Mouse (Mus musculus) C2C12 (cell line): ENCODE measurements at regions not wholly inside any gene's neighbourhood (a gene's known extent, or its start where the extent isn't known, plus 50 kb on each side); places are given as distances from the start of the nearest gene placed in this dataset.

Experiments
- CEBPB ChIP-seq: IDR thresholded peaks from one replicate; pipeline ENCODE4 v1.6.1; 2011; ENCODE audit warnings: low read depth, mild to moderate bottlenecking, control low read depth, moderate library complexity
- CTCF ChIP-seq: IDR thresholded peaks from one replicate; pipeline ENCODE4 v1.5.1; 2011; ENCODE audit not compliant: control insufficient read depth, insufficient read depth, insufficient read length
- MYOG ChIP-seq: IDR thresholded peaks from one replicate; pipeline ENCODE4 v1.6.1; 2011; ENCODE audit not compliant: control insufficient read depth, insufficient read length; ENCODE audit errors: extremely low read depth
- USF1 ChIP-seq: IDR thresholded peaks from one replicate; pipeline ENCODE4 v1.6.1; 2011; ENCODE audit warnings: low read depth, mild to moderate bottlenecking, control low read depth, moderate library complexity

DNA sequence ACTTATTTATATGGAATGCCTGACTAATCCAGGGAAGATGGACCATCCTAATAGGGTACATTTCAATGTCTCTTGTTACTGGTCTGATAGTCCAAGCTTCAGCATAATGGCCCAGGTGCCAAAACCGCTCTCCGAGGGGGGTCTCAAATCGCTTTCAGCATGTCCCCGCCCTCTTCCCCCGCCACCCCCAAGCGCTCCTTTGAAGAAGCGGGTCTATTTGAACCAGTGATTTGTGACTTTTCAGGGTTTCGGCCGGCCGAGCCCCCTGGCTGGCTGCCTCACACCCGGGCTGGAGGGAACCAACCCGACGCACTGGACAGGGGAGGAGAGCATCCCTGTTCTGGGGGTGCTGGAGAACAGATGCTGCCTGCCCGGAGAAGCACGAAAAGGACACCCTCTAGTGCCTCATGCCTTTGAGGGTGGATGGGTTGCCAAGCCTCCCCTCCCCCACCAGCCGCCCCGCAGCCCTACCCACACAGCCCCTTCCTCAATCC is 90.1 kb downstream of the Foxb1 start:
- no peak for TF ChIP-seq CTCF
- no peak for TF ChIP-seq USF1
- TF ChIP-seq CEBPB: no peak
- TF ChIP-seq MYOG: no peak
